In genomic region chr13:55470372-55470771, GRCm38 (mm10) we compare ENCODE assay signal across 8 mouse cellular contexts. TPM values are rescaled to one million over a fixed set of nuclear protein-coding genes. Genes with fewer than 3 reads are reported as not detected.
DNase-seq lines count a peak whose midpoint lies in the region; ATAC-seq and TF ChIP-seq lines count a peak whose summit lies in the region.

No protein-coding gene starts in this region.

- peaks cover 20% of the 10 kb centered on the region for H3K36me3 ChIP-seq in embryonic facial prominence, embryonic 10.5 days (replicated peaks)
- no peaks in the 10 kb centered on the region for H3K36me3 ChIP-seq in liver, embryonic 11.5 days (ENCODE audit: control insufficient read depth, insufficient read depth, low read length)

- peaks cover 94% of the 10 kb centered on the region for H3K4me1 ChIP-seq in embryonic facial prominence, embryonic 10.5 days
- peaks cover 79% of the 10 kb centered on the region for H3K4me1 ChIP-seq in olfactory bulb, adult 2 months (ENCODE audit: control insufficient read depth, insufficient read depth, low read length)
- peaks cover 19% of the 10 kb centered on the region for H3K4me1 ChIP-seq in liver, embryonic 11.5 days (replicated peaks; ENCODE audit: control insufficient read depth, insufficient read depth, low read length)

- no peak for TF ChIP-seq CTCF in olfactory bulb, adult 2 months (IDR thresholded peaks at IDR 0.05; ENCODE audit: insufficient read depth, low read depth, low read length)

- ATAC-seq in liver, embryonic 11.5 days (replicated peaks; ENCODE audit: low FRiP score): no peak

- H3K4me3 ChIP-seq in embryonic facial prominence, embryonic 10.5 days: peak overlapping the region; percentile 80; the same call in 1 of the 2 replicates
- H3K4me3 ChIP-seq in olfactory bulb, adult 2 months (ENCODE audit: insufficient read depth, low read depth, low read length): no peak overlapping the region
- H3K4me3 ChIP-seq in liver, embryonic 11.5 days (ENCODE audit: low read depth, low read length): no peak overlapping the region

- peaks cover 17% of the 10 kb centered on the region for H3K27me3 ChIP-seq in embryonic facial prominence, embryonic 10.5 days (replicated peaks; ENCODE audit: low read depth, poor library complexity, severe bottlenecking)
- peaks cover 71% of the 10 kb centered on the region for H3K27me3 ChIP-seq in liver, embryonic 11.5 days (replicated peaks; ENCODE audit: control insufficient read depth, insufficient read depth, low read length)

- H3K9ac ChIP-seq in liver, embryonic 11.5 days (ENCODE audit: low read depth, low read length): no peak overlapping the region

- WGBS in embryonic facial prominence, embryonic 10.5 days: 70% methylated on average over 9 of the region's 9 CpGs
- WGBS in olfactory bulb, adult 2 months: 16% methylated on average over 9 of the region's 9 CpGs
- 78% methylated on average over 9 of the region's 9 CpGs for WGBS in liver, embryonic 11.5 days

- DNase-seq in right cerebral cortex, postnatal 10 days (ENCODE audit: low spot score in 2 of 2): peak; percentile 76 to 86
- no peak for DNase-seq in right cerebral cortex, postnatal 36 days (ENCODE audit: low spot score in 2 of 2)
- DNase-seq in embryonic facial prominence, embryonic 10.5 days (ENCODE audit: low spot score): no peak
- DNase-seq in layer of hippocampus, adult 18-20 months (ENCODE audit: low spot score in 2 of 2): peak; percentile 81 to 91
- no peak for DNase-seq in liver, embryonic 11.5 days (ENCODE audit: low spot score)
- no peak for DNase-seq in lung, postnatal 10 days
- no peak for DNase-seq in lung, postnatal 36 days

- H3K9me3 ChIP-seq in embryonic facial prominence, embryonic 10.5 days: no peaks in the 10 kb centered on the region
- no peaks in the 10 kb centered on the region for H3K9me3 ChIP-seq in liver, embryonic 11.5 days (ENCODE audit: control insufficient read depth, low read length)

- TF ChIP-seq POLR2A in olfactory bulb, adult 2 months (IDR thresholded peaks at IDR 0.05; ENCODE audit: insufficient read depth, low read depth, low read length): no peak

- H3K27ac ChIP-seq in embryonic facial prominence, embryonic 10.5 days (replicated peaks): peak overlapping the region; percentile 84; the same call in 1 of the 2 replicates
- peak overlapping the region; percentile 36; the same call in 1 of the 2 replicates for H3K27ac ChIP-seq in olfactory bulb, adult 2 months (ENCODE audit: insufficient read depth, low read depth, low read length)
- no peak overlapping the region for H3K27ac ChIP-seq in liver, embryonic 11.5 days (ENCODE audit: low read depth, low read length)

- no peak overlapping the region for H3K4me2 ChIP-seq in liver, embryonic 11.5 days

RNA-seq across cellular contexts. Expression of gene Prr7, which starts 6.3 kb away (rescaled TPM):
- 0.54 TPM in 2 replicates for polyA plus RNA-seq in embryonic facial prominence, embryonic 10.5 days (2016; fragmentation: Nextera tagmentation; extraction: Ambion mirVana)
- 10 to 100 TPM; 75.6 to 79.2 TPM for total RNA-seq in layer of hippocampus, adult 18-20 months (2021)
- not detected in 2 replicates for polyA plus RNA-seq in olfactory bulb, adult 2 months (2012; ENCODE audit: insufficient read depth, insufficient read length, low replicate concordance, missing spikeins)
- polyA plus RNA-seq in liver, embryonic 11.5 days (2014; fragmentation: Nextera tagmentation; extraction: Ambion mirVana): 0.29 and 0.35 TPM in 2 replicates

RNA-seq across cellular contexts. Expression of gene Dbn1, which starts 17.5 kb away (rescaled TPM):
- polyA plus RNA-seq in embryonic facial prominence, embryonic 10.5 days (2016; fragmentation: Nextera tagmentation; extraction: Ambion mirVana): 412 and 419 TPM in 2 replicates
- total RNA-seq in layer of hippocampus, adult 18-20 months (2021): 100 to 1,000 TPM; 359 to 362 TPM
- polyA plus RNA-seq in olfactory bulb, adult 2 months (2012; ENCODE audit: insufficient read depth, insufficient read length, low replicate concordance, missing spikeins): not detected in 2 replicates
- 64.9 and 69.0 TPM in 2 replicates for polyA plus RNA-seq in liver, embryonic 11.5 days (2014; fragmentation: Nextera tagmentation; extraction: Ambion mirVana)

RNA-seq across cellular contexts. Expression of gene Grk6, which starts 25.5 kb away (rescaled TPM):
- 65.2 and 65.6 TPM in 2 replicates for polyA plus RNA-seq in embryonic facial prominence, embryonic 10.5 days (2016; fragmentation: Nextera tagmentation; extraction: Ambion mirVana)
- 10 to 100 TPM; 60.3 to 63.2 TPM for total RNA-seq in layer of hippocampus, adult 18-20 months (2021)
- 128 TPM in 1 of 2 replicates, not detected in the other for polyA plus RNA-seq in olfactory bulb, adult 2 months (2012; ENCODE audit: insufficient read depth, insufficient read length, low replicate concordance, missing spikeins)
- polyA plus RNA-seq in liver, embryonic 11.5 days (2014; fragmentation: Nextera tagmentation; extraction: Ambion mirVana): 45.8 and 49.0 TPM in 2 replicates

RNA-seq across cellular contexts. Expression of gene Pdlim7, which starts 43.1 kb away (rescaled TPM):
- 209 and 215 TPM in 2 replicates for polyA plus RNA-seq in embryonic facial prominence, embryonic 10.5 days (2016; fragmentation: Nextera tagmentation; extraction: Ambion mirVana)
- 10 to 100 TPM; 93.2 to 99.5 TPM for total RNA-seq in layer of hippocampus, adult 18-20 months (2021)
- not detected in 2 replicates for polyA plus RNA-seq in olfactory bulb, adult 2 months (2012; ENCODE audit: insufficient read depth, insufficient read length, low replicate concordance, missing spikeins)
- 86.4 and 94.6 TPM in 2 replicates for polyA plus RNA-seq in liver, embryonic 11.5 days (2014; fragmentation: Nextera tagmentation; extraction: Ambion mirVana)

RNA-seq across cellular contexts. Expression of gene F12, which starts 43.8 kb away (rescaled TPM):
- 0.13 TPM in 1 of 2 replicates, not detected in the other for polyA plus RNA-seq in embryonic facial prominence, embryonic 10.5 days (2016; fragmentation: Nextera tagmentation; extraction: Ambion mirVana)
- total RNA-seq in layer of hippocampus, adult 18-20 months (2021): under 1 TPM; 0.32 to 0.36 TPM
- not detected in 2 replicates for polyA plus RNA-seq in olfactory bulb, adult 2 months (2012; ENCODE audit: insufficient read depth, insufficient read length, low replicate concordance, missing spikeins)
- 62.3 and 63.4 TPM in 2 replicates for polyA plus RNA-seq in liver, embryonic 11.5 days (2014; fragmentation: Nextera tagmentation; extraction: Ambion mirVana)

Comparison
In these comparisons a context has a peak if more than half of its experiments do, and no peak if none do; other contexts are left out.
1. DNase-seq: peak in right cerebral cortex, postnatal 10 days (2 of 2) and layer of hippocampus, adult 18-20 months (2 of 2); none in right cerebral cortex, postnatal 36 days (0 of 2), embryonic facial prominence, embryonic 10.5 days (single experiment), liver, embryonic 11.5 days (single experiment), lung, postnatal 10 days (single experiment) and lung, postnatal 36 days (single experiment).